Mouse (Mus musculus): ENCODE results near the gene Zfp592. TPM values are rescaled to one million over a fixed set of nuclear protein-coding genes. Genes with fewer than 3 reads are reported as not detected.
"Not testable (repeated sequence)": the region's sequence is repeated elsewhere in the genome, so short reads cannot be mapped to it uniquely, and the experiment has no call there.

The Zfp592 gene
- polyA plus RNA-seq, 1 experiment, result 4.9 TPM

GRCm38 (mm10) chr7:80971419-80971818 is 22.1 kb upstream of the Zfp592 start:
- H3K36me3 ChIP-seq (ENCODE audit: control insufficient read depth), result no peaks in the 10 kb centered on the region
- H3K4me1 ChIP-seq (ENCODE audit: control insufficient read depth), result peaks cover 3% of the 10 kb centered on the region
- no peaks in the 10 kb centered on the region for H3K27me3 ChIP-seq (ENCODE audit: control insufficient read depth)
- no peak for TF ChIP-seq GATA1 (IDR thresholded peaks at IDR 0.05; ENCODE audit: low read length)
- no peak for TF ChIP-seq TAL1 (IDR thresholded peaks at IDR 0.05; ENCODE audit: low read length)
- peaks cover 8% of the 10 kb centered on the region for H3K9me3 ChIP-seq (ENCODE audit: control insufficient read depth, low read length)
- H3K4me3 ChIP-seq (replicated peaks), result no peak overlapping the region

DNA sequence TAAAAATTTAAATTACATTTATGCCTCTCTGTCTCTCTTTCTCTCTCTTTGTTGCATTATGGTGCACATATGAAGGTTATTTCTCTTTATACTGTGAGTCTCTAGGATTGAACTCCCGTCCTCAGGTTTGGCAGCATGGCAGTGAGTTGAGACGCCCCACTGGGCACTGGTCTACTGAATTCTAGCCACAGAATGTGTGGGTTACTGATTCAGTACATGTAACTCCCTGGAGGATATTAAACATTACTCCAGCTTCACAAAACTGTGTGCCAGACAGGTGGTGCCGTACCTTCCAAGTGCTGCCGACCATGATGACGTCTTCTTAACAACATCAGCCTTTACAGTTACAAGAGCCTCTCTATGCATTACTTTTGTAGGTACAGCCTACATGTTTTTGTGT is 21.4 kb upstream of the Zfp592 start:
- no peak for TF ChIP-seq GATA1 (IDR thresholded peaks at IDR 0.05; ENCODE audit: low read length)
- no peak for TF ChIP-seq TAL1 (IDR thresholded peaks at IDR 0.05; ENCODE audit: low read length)
- no peaks in the 10 kb centered on the region; the same call in 1 of the 2 replicates for H3K4me1 ChIP-seq (ENCODE audit: control insufficient read depth)
- H3K4me3 ChIP-seq (replicated peaks), result no peak overlapping the region
- H3K27me3 ChIP-seq (ENCODE audit: control insufficient read depth), result no peaks in the 10 kb centered on the region
- H3K9me3 ChIP-seq (ENCODE audit: control insufficient read depth, low read length), result peaks cover 4% of the 10 kb centered on the region; the same call in 1 of the 2 replicates
- H3K36me3 ChIP-seq (ENCODE audit: control insufficient read depth), result no peaks in the 10 kb centered on the region

GRCm38 (mm10) chr7:80972920-80973637 is 20.4 kb upstream of the Zfp592 start:
- not testable (repeated sequence) for H3K36me3 ChIP-seq (ENCODE audit: control insufficient read depth); H3K4me1 ChIP-seq (ENCODE audit: control insufficient read depth); H3K27me3 ChIP-seq (ENCODE audit: control insufficient read depth); H3K4me3 ChIP-seq (replicated peaks); H3K9me3 ChIP-seq (ENCODE audit: control insufficient read depth, low read length)

- not testable (repeated sequence) for H3K4me3 ChIP-seq (replicated peaks); H3K9me3 ChIP-seq (ENCODE audit: control insufficient read depth, low read length); H3K4me1 ChIP-seq (ENCODE audit: control insufficient read depth)
Observed at GRCm38 (mm10) chr7:80973638-80974015, 19.9 kb upstream of the Zfp592 start.

DNA sequence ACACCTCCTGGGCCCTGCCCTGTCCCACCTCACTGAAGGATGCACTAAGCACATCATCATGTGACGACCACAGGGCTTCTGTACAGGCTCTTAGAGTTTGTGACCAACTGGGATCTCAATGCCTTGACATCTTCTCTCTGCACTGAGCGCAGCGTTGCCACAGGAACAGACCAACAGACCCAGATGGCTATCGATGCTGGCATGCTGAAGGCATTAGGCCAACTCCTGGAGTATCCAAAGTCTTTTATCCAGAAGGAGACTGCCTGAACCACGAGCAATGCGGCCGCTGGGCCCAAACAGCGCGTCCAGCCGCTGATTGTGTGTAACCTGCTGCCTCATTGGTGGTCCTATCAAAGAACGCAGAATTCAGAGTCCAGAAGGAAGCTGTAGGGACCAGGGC is 12.9 kb upstream of the Zfp592 start:
- no peaks in the 10 kb centered on the region for H3K9me3 ChIP-seq (ENCODE audit: control insufficient read depth, low read length)
- no peaks in the 10 kb centered on the region for H3K27me3 ChIP-seq (ENCODE audit: control insufficient read depth)
- no peaks in the 10 kb centered on the region for H3K36me3 ChIP-seq (ENCODE audit: control insufficient read depth)
- TF ChIP-seq GATA1 (IDR thresholded peaks at IDR 0.05; ENCODE audit: low read length), result no peak
- no peak for TF ChIP-seq TAL1 (IDR thresholded peaks at IDR 0.05; ENCODE audit: low read length)
- peaks cover 6% of the 10 kb centered on the region for H3K4me1 ChIP-seq (ENCODE audit: control insufficient read depth)
- no peak overlapping the region for H3K4me3 ChIP-seq (replicated peaks)

More at GRCm38 (mm10) chr7:80973638-80974015, 19.9 kb upstream of the Zfp592 start:
- H3K27me3 ChIP-seq (ENCODE audit: control insufficient read depth); H3K36me3 ChIP-seq (ENCODE audit: control insufficient read depth): not testable (repeated sequence)

- peaks cover 61% of the 10 kb centered on the region for H3K4me1 ChIP-seq (ENCODE audit: control insufficient read depth)
Observed at GRCm38 (mm10) chr7:80986458-80987187, 6.9 kb upstream of the Zfp592 start.

DNA sequence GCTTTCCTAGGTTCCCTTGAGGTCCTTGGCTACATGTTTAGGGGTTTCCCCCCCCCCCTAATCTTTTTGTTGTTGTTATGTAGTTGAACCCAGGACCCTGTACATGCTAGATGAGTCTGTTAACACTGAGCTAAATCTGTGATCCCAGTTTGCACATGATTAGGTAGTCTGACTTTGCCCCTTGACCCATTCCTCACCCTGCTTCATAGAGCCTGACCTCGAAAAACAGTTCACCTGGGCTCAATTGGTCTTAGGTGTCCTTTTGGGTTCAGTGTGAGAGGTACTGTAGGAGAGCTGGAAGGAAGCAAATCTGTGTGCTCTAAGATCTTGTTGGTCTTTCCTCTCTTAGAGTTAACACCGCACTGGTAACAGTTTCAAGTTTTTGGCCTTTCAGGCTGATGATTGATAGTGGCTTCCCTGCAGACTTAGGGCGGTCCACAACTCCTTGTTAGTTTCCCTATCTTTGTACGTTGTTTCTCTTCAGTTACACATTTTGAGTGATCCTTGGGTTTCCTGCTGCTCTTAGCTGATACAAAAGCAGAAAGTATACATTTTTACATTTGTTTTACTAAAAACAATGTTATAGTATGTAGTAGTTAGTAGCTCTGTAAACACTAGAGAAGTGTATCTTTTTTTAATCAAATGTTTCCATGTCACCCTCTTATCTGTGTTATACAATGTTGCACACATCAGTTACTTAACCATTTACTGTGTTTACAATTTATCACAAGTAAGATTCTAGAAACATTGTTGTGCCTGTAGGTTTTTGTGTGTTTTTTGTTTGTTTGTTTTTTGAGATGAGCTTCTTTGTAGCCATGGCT is 5.5 kb upstream of the Zfp592 start:
- Histone ChIP-seq H3K4me3 (replicated peaks) (no peak overlapping the region), H3K9me3 (ENCODE audit: control insufficient read depth, low read length) (no peaks in the 10 kb centered on the region), H3K4me1 (ENCODE audit: control insufficient read depth) (peaks cover 73% of the 10 kb centered on the region), H3K27me3 (ENCODE audit: control insufficient read depth) (no peaks in the 10 kb centered on the region), H3K36me3 (ENCODE audit: control insufficient read depth) (no peaks in the 10 kb centered on the region)
- TF ChIP-seq GATA1 (IDR thresholded peaks at IDR 0.05; ENCODE audit: low read length) (no peak), TAL1 (IDR thresholded peaks at IDR 0.05; ENCODE audit: low read length) (no peak)

More at GRCm38 (mm10) chr7:80986458-80987187, 6.9 kb upstream of the Zfp592 start:
- Histone ChIP-seq H3K9me3 (ENCODE audit: control insufficient read depth, low read length) (no peaks in the 10 kb centered on the region), H3K27me3 (ENCODE audit: control insufficient read depth) (no peaks in the 10 kb centered on the region), H3K4me3 (replicated peaks) (no peak overlapping the region), H3K36me3 (ENCODE audit: control insufficient read depth) (no peaks in the 10 kb centered on the region)
- TF ChIP-seq TAL1 (IDR thresholded peaks at IDR 0.05; ENCODE audit: low read length), result no peak
- TF ChIP-seq GATA1 (IDR thresholded peaks at IDR 0.05; ENCODE audit: low read length), result no peak

GRCm38 (mm10) chr7:80990276-80990675 is 3.2 kb upstream of the Zfp592 start:
- Histone ChIP-seq H3K27me3 (ENCODE audit: control insufficient read depth) (no peaks in the 10 kb centered on the region), H3K4me1 (ENCODE audit: control insufficient read depth) (peaks cover 83% of the 10 kb centered on the region), H3K36me3 (ENCODE audit: control insufficient read depth) (no peaks in the 10 kb centered on the region), H3K4me3 (replicated peaks) (no peak overlapping the region), H3K9me3 (ENCODE audit: control insufficient read depth, low read length) (no peaks in the 10 kb centered on the region)
- TF ChIP-seq TAL1 (IDR thresholded peaks at IDR 0.05; ENCODE audit: low read length) (no peak), GATA1 (IDR thresholded peaks at IDR 0.05; ENCODE audit: low read length) (no peak)

- peaks cover 86% of the 10 kb centered on the region for H3K4me1 ChIP-seq (ENCODE audit: control insufficient read depth)
- no peaks in the 10 kb centered on the region for H3K27me3 ChIP-seq (ENCODE audit: control insufficient read depth)
- peaks cover 10% of the 10 kb centered on the region for H3K36me3 ChIP-seq (ENCODE audit: control insufficient read depth)
- peak overlapping the region; percentile 98 for H3K4me3 ChIP-seq (replicated peaks)
- no peaks in the 10 kb centered on the region for H3K9me3 ChIP-seq (ENCODE audit: control insufficient read depth, low read length)
- TF ChIP-seq TAL1 (IDR thresholded peaks at IDR 0.05; ENCODE audit: low read length) (no peak), GATA1 (IDR thresholded peaks at IDR 0.05; ENCODE audit: low read length) (no peak)
Observed at GRCm38 (mm10) chr7:80991589-80991988, 1.9 kb upstream of the Zfp592 start.
